Mouse (Mus musculus): ENCODE data around the gene Olfr1261. TPM values are rescaled to one million over a fixed set of nuclear protein-coding genes. Genes with fewer than 3 reads are reported as not detected.

Olfr1261 gene
- polyA plus RNA-seq (2012; rRNA removed) = not detected in 2 replicates

GRCm38 (mm10) chr2:89990921-89991320 lies at the start of gene Olfr1261:
Gene Olfr1261, plus strand, starts transcription at chr2:89991221.

GRCm38 (mm10) chr2:89948564-89948963 lies 42.5 kb upstream of the Olfr1261 start, which contains the start of gene Olfr1259:
Gene Olfr1259, minus strand, starts transcription at chr2:89948664.

GRCm38 (mm10) chr2:89974184-89974583 lies 16.8 kb upstream of the Olfr1261 start, which contains the start of gene Olfr1260:
Gene Olfr1260, plus strand, starts transcription at chr2:89974340.

GRCm38 (mm10) chr2:89999845-90000244 lies 8.8 kb downstream of the Olfr1261 start, which contains the start of gene Olfr1262:
Gene Olfr1262, plus strand, starts transcription at chr2:90000145.

GRCm38 (mm10) chr2:90011831-90012230 lies 20.8 kb downstream of the Olfr1261 start, which contains the start of gene Olfr1263:
Gene Olfr1263, plus strand, starts transcription at chr2:90012131.

GRCm38 (mm10) chr2:90025477-90025876 lies 34.5 kb downstream of the Olfr1261 start, which contains the start of gene Olfr1264:
Gene Olfr1264, minus strand, starts transcription at chr2:90025577.

GRCm38 (mm10) chr2:90035037-90035436 lies 44.0 kb downstream of the Olfr1261 start, which contains the start of gene Olfr1265:
Gene Olfr1265, plus strand, starts transcription at chr2:90035337.

Other genes starting within 250 kb of the Olfr1261 start
- not detected in 2 replicates for gene Olfr1253, start 234.1 kb upstream of the Olfr1261 start, polyA plus RNA-seq (2012; rRNA removed)
- not detected in 2 replicates for gene Olfr1254, start 197.6 kb upstream of the Olfr1261 start, polyA plus RNA-seq (2012; rRNA removed)
- not detected in 2 replicates for gene Olfr1255, start 179.2 kb upstream of the Olfr1261 start, polyA plus RNA-seq (2012; rRNA removed)
- not detected in 2 replicates for gene Olfr1256, start 149.7 kb upstream of the Olfr1261 start, polyA plus RNA-seq (2012; rRNA removed)
- not detected in 2 replicates for gene Olfr48, start 143.0 kb upstream of the Olfr1261 start, polyA plus RNA-seq (2012; rRNA removed)
- not detected in 2 replicates for gene Olfr1257, start 112.8 kb upstream of the Olfr1261 start, polyA plus RNA-seq (2012; rRNA removed)
- not detected in 2 replicates for gene Olfr1258, start 63.9 kb upstream of the Olfr1261 start, polyA plus RNA-seq (2012; rRNA removed)
- not detected in 2 replicates for gene Olfr1259, start 42.6 kb upstream of the Olfr1261 start, polyA plus RNA-seq (2012; rRNA removed)
- gene Olfr1260, start 16.9 kb upstream of the Olfr1261 start, polyA plus RNA-seq (2012; rRNA removed) = not detected in 2 replicates
- gene Olfr1262, start 8.9 kb downstream of the Olfr1261 start, polyA plus RNA-seq (2012; rRNA removed) = not detected in 2 replicates
- gene Olfr1263, start 20.9 kb downstream of the Olfr1261 start, polyA plus RNA-seq (2012; rRNA removed) = not detected in 2 replicates
- not detected in 2 replicates for gene Olfr1264, start 34.4 kb downstream of the Olfr1261 start, polyA plus RNA-seq (2012; rRNA removed)
- gene Olfr1265, start 44.1 kb downstream of the Olfr1261 start, polyA plus RNA-seq (2012; rRNA removed) = not detected in 2 replicates
- not detected in 2 replicates for gene Olfr140, start 72.4 kb downstream of the Olfr1261 start, polyA plus RNA-seq (2012; rRNA removed)
- gene Olfr1269, start 130.2 kb downstream of the Olfr1261 start, polyA plus RNA-seq (2012; rRNA removed) = not detected in 2 replicates
- gene Olfr32, start 151.1 kb downstream of the Olfr1261 start, polyA plus RNA-seq (2012; rRNA removed) = not detected in 2 replicates
- gene Olfr1270, start 161.9 kb downstream of the Olfr1261 start, polyA plus RNA-seq (2012; rRNA removed) = not detected in 2 replicates
- not detected in 2 replicates for gene Olfr1506, start 233.3 kb downstream of the Olfr1261 start, polyA plus RNA-seq (2012; rRNA removed)

Measured in liver, embryonic 18 days (tissue).